Mouse (Mus musculus): ENCODE measurements around the gene Atp6v0a1.

GRCm38 (mm10) chr11:101080421-101080820 lies 71.2 kb downstream of the Atp6v0a1 start:
- TF ChIP-seq CTCF (IDR thresholded peaks at IDR 0.05; ENCODE audit: borderline replicate concordance, insufficient read depth, low read depth, low read length) (no peak), POLR2A (IDR thresholded peaks at IDR 0.05; ENCODE audit: borderline replicate concordance, insufficient read depth, low read length) (no peak)
